Mouse (Mus musculus) liver, postnatal 0 days (tissue): ENCODE measurements at regions not wholly inside any gene's neighbourhood (a gene's known extent, or its start where the extent isn't known, plus 50 kb on each side); places are given as distances from the start of the nearest gene placed in this dataset.
A peak's percentile ranks its signal among the peaks of the same experiment; 100 is the strongest.

Experiments used
- ATAC-seq: fragments of 200-750 bp; cut with Nextera tagmentation; 2 replicates; pipeline ENCODE4 v1.8.0; 2017; ENCODE audit warnings: mild to moderate bottlenecking, moderate library complexity
- DNase-seq: peaks from one replicate; pipeline ENCODE4 v3.0.0-alpha.2; 2016
- H3K27ac ChIP-seq: fragments of 300-500 bp; sonication (generic); 2 replicates; pipeline ENCODE4 v1.5.1; 2014; ENCODE audit warnings: antibody characterized with exemption, moderate library complexity, mild to moderate bottlenecking, low read depth
- H3K27me3 ChIP-seq: fragments of 300-500 bp; sonication (generic); 2 replicates; pipeline ENCODE4 v1.6.1; 2014; ENCODE audit warnings: low read length, control low read depth, mixed read lengths; ENCODE audit not compliant: insufficient read depth
- H3K36me3 ChIP-seq: fragments of 300-500 bp; sonication (generic); replicated peaks from 2 replicates; pipeline ENCODE4 v1.6.1; 2014; ENCODE audit warnings: mild to moderate bottlenecking, control low read depth, low read length, moderate library complexity, mixed read lengths; ENCODE audit not compliant: insufficient read depth
- H3K4me1 ChIP-seq: fragments of 300-500 bp; sonication (generic); 2 replicates; pipeline ENCODE4 v1.6.1; 2014; ENCODE audit warnings: antibody characterized with exemption, mild to moderate bottlenecking, control low read depth; ENCODE audit not compliant: insufficient read depth
- H3K4me2 ChIP-seq: fragments of 300-500 bp; sonication (generic); 2 replicates; pipeline ENCODE4 v1.6.1; 2014; ENCODE audit warnings: low read depth, mild to moderate bottlenecking, low read length, moderate library complexity, mixed read lengths
- H3K4me3 ChIP-seq: fragments of 300-500 bp; sonication (generic); 2 replicates; pipeline ENCODE4 v1.5.1; 2014; ENCODE audit warnings: low read depth, low read length
- H3K9ac ChIP-seq: fragments of 300-500 bp; sonication (generic); replicated peaks from 2 replicates; pipeline ENCODE4 v1.6.1; 2014; ENCODE audit warnings: mild to moderate bottlenecking, moderate library complexity
- H3K9me3 ChIP-seq: fragments of 300-500 bp; sonication (generic); 2 replicates; pipeline ENCODE4 v1.6.1; 2016; ENCODE audit warnings: mild to moderate bottlenecking, control low read depth, low read length, mixed read lengths
- CTCF ChIP-seq: sonication (generic); IDR thresholded peaks from 2 replicates; pipeline ENCODE4 v1.5.1; 2016; ENCODE audit warnings: antibody characterized with exemption, low read depth
- EP300 ChIP-seq: IDR thresholded peaks from 2 replicates; pipeline ENCODE4 v1.6.1; 2016; ENCODE audit warnings: antibody characterized with exemption, low read depth, mild to moderate bottlenecking
- WGBS: fragments of 180-500 bp; shearing (Covaris S2); extraction: QIAGEN DNeasy Blood & Tissue Kit; methylation state at CpG from one replicate; pipeline ENCODE4 v1.1.7; 2014; ENCODE audit not compliant: insufficient replicate concordance; 5-methylcytosine and 5-hydroxymethylcytosine counted together

DNA sequence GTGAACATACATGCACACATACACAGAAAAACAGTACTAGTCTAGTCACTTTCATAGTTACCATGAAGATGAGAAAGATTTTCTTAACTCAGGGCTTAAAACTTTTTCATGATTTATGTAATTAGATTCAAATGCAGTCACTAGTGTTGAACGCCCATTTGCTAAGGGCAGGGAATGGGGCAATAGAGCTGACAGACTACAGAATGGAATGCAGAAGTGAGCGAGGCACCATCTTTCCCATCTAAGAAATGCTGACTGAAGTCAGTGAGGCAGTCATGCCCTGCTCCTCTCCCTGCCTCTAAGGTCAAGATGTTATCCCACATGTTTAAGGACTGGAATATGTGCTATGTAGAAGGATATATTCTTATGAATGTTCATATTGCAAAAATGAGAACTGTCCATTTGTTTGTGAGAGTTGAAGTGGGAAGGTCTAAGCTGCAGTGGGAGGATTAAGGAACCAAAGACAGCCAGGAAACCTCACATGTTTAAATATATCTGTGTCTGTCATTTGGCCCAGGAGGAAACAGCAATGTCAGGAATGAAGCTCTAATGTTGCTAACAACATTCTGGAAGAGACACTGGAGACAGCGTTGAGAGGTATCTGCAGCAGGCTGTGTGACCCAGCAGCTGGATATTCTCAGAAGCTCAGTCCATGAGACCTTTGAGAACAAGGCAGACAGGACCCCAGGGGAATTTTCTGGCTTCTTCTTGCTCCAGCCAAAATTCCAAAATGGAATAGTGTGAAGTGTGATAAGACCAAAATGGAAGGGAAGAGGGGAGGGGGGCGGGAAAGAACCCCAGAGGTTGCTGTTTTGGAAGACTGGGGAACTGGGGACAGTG lies 68.7 kb upstream of the Ralgps2 start:
- Histone ChIP-seq H3K9ac (no peak overlapping the region), H3K9me3 (no peaks in the 10 kb centered on the region), H3K4me3 (no peak overlapping the region), H3K4me1 (peaks cover 4% of the 10 kb centered on the region), H3K36me3 (no peaks in the 10 kb centered on the region), H3K27ac (peak overlapping the region; percentile 48; the same call in 1 of the 2 replicates), H3K4me2 (no peak overlapping the region), H3K27me3 (no peaks in the 10 kb centered on the region)
- DNase-seq: no peak
- 56% methylated on average over 4 of the region's 4 CpGs for WGBS
- TF ChIP-seq EP300 (no peak), CTCF (no peak)
- no peak for ATAC-seq

DNA sequence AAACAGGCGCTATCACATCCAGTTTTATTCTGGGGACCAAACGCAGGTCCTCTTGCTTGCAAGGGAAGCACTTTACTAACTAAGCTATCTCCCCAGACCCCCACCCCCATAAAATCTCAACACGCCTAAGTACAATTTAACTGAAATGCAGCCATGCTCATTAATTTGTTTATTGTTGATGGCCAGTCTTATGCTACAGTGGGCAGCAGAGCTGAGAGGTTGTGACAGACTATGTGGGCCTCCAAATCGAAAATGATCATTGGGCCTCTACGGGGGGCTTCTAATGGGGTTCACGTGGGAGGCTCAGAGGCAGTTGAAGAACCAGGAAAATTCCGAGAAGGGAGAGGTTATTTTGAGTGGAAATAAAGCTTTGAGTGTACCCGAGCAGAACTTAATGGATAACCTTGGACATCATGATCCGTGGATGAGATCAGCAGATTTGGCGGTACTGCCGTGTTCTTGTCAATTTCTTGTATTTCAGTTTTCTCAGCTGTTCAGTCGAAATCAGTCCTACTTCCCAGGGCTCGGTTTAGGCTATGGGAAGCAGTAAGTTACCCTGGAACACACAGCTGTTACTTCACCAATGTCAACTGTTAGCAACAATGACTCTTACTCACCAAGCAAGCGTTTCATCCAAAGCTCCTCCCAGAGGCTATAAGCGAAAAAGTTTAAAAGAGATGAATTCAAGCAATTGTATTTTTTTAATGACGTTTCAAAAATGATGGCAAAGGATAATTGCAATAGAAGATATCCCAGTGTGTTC lies 65.1 kb upstream of the Ralgps2 start:
- DNase-seq (no peak), ATAC-seq (no peak)
- Histone ChIP-seq H3K4me1 (peaks cover 14% of the 10 kb centered on the region), H3K9ac (no peak overlapping the region), H3K9me3 (no peaks in the 10 kb centered on the region), H3K27ac (no peak overlapping the region), H3K4me3 (no peak overlapping the region), H3K27me3 (no peaks in the 10 kb centered on the region), H3K36me3 (no peaks in the 10 kb centered on the region), H3K4me2 (no peak overlapping the region)
- no peak for TF ChIP-seq EP300
- TF ChIP-seq CTCF: no peak
- WGBS: 85% methylated on average over 16 of the region's 16 CpGs

DNA sequence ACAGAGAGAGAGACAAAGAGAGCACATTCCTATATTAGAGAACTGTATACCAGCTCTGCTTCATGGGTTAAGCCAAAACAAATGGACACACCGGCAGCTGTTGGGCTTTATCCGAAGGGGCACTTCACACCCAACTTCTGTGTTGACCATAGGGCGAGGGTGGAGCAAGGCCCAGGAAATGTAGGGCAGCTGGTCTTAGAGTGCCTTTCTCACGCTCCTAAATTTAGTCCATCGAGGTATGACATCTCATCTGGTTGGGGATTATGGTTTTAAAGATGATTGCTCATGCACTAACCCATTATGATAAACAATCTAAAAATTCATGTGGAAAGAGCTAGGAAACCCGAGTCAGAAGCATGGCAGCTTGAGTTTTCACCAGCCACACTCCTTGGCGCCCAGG lies 63.6 kb upstream of the Ralgps2 start:
- DNase-seq (no peak), ATAC-seq (no peak)
- Histone ChIP-seq H3K9me3 (no peaks in the 10 kb centered on the region), H3K4me2 (no peak overlapping the region), H3K4me3 (no peak overlapping the region), H3K27me3 (no peaks in the 10 kb centered on the region), H3K36me3 (no peaks in the 10 kb centered on the region), H3K4me1 (peaks cover 16% of the 10 kb centered on the region), H3K27ac (no peak overlapping the region), H3K9ac (no peak overlapping the region)
- TF ChIP-seq EP300: no peak
- TF ChIP-seq CTCF: no peak
- WGBS: 73% methylated on average over 7 of the region's 7 CpGs

DNA sequence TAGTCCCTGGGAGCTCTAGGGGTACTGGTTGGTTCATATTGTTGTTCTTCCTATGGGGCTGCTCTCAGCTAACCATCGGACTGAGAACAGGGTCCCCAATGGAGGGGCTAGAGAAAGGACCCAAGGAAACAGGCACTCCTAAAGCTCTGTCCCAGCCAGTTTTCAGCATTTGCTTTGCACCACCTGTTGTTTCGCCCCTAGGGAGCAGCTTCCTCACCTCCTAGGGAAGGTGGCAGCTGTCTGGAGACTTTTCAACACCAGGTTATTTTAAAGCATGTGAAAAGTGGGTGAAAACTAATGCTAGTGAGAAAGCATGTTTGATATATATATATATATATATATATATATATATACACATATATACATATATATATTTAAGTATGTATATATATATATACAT lies 62.8 kb upstream of the Ralgps2 start:
- H3K4me2 ChIP-seq: no peak overlapping the region
- H3K9me3 ChIP-seq: no peaks in the 10 kb centered on the region
- H3K4me1 ChIP-seq: peaks cover 16% of the 10 kb centered on the region
- no peaks in the 10 kb centered on the region for H3K36me3 ChIP-seq
- 67% methylated on average over 2 of the region's 2 CpGs for WGBS
- DNase-seq: no peak
- no peaks in the 10 kb centered on the region for H3K27me3 ChIP-seq
- H3K9ac ChIP-seq: no peak overlapping the region
- no peak overlapping the region for H3K27ac ChIP-seq
- no peak overlapping the region for H3K4me3 ChIP-seq
- ATAC-seq: no peak
- no peak for TF ChIP-seq CTCF
- no peak for TF ChIP-seq EP300

DNA sequence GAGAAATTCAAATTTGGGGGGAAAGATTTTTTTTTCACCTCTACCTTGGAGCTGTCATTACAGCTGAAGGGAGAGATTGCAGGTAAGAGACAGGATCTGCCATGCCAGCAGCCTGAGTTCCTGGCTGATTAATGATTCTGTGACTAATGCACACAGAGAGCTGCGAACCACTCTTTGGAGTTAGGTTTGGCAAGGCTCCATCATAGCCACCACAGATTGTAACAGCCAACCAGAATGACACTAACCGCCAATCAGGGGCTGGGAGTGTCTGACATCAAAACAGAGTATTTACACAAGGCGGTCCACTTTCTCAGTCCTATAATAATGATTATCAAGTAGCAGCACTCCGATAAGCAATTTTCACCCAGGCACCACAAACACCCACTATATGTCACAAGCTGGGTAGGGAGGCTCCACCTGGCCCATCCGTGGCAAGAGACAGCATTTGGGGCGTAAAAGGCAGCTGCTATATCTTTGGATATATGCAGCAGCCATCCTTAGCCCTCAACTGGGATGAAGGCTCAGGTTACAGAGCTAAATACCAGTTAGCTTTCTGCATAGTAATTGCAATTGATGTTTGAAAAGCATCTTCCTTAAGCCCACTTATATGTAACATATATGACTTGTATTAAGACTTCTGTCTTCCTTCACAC lies 61.7 kb upstream of the Ralgps2 start:
- TF ChIP-seq CTCF (no peak), EP300 (no peak)
- Histone ChIP-seq H3K36me3 (no peaks in the 10 kb centered on the region), H3K27ac (peak overlapping the region; percentile 50; the same call in 1 of the 2 replicates), H3K9me3 (no peaks in the 10 kb centered on the region), H3K27me3 (no peaks in the 10 kb centered on the region), H3K4me3 (no peak overlapping the region), H3K9ac (no peak overlapping the region), H3K4me1 (peaks cover 18% of the 10 kb centered on the region), H3K4me2 (peak overlapping the region; percentile 15; the same call in 1 of the 2 replicates)
- ATAC-seq (peak; percentile 90), DNase-seq (peak; percentile 53)
- WGBS: 42% methylated on average over 6 of the region's 6 CpGs

DNA sequence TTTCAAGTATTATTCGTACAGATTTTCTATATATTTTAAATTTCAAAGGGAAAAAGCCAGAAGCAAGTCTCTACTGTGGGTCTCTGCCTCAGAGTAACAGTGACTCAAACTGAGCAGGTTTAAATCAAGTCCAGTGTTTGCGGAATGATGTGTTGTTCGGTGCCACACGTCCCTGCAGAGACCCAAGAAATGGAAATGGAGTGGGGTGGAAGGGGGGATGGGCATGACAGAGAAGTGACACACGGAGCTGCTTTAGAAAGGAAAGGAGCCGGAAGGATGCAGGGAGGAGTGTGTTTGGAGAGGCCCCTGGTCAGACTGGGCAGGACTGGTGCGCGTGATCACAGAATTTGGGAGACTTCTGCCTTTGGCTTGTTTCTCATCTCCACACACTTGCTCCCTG lies 60.5 kb upstream of the Ralgps2 start:
- no peak overlapping the region for H3K27ac ChIP-seq
- 63% methylated on average over 8 of the region's 8 CpGs for WGBS
- no peak overlapping the region for H3K4me2 ChIP-seq
- ATAC-seq (no peak), DNase-seq (no peak)
- TF ChIP-seq CTCF (no peak), EP300 (no peak)
- H3K27me3 ChIP-seq: no peaks in the 10 kb centered on the region
- no peak overlapping the region for H3K9ac ChIP-seq
- no peaks in the 10 kb centered on the region for H3K9me3 ChIP-seq
- no peaks in the 10 kb centered on the region for H3K36me3 ChIP-seq
- no peak overlapping the region for H3K4me3 ChIP-seq
- H3K4me1 ChIP-seq: peaks cover 24% of the 10 kb centered on the region
